Mouse (Mus musculus): ENCODE results near the gene Nsg1. TPM values are rescaled to one million over a fixed set of nuclear protein-coding genes. Genes with fewer than 3 reads are reported as not detected.

The Nsg1 gene
- total RNA-seq (2023): not detected

GRCm38 (mm10) chr5:38159634-38160413, at the start of gene Nsg1:
Nsg1 (minus strand) TSS chr5:38159907.

Other genes with a start within 250 kb of the Nsg1 start
- gene Stx18, start 121.2 kb downstream of the Nsg1 start, total RNA-seq (2023): 10 to 100 TPM; 29.6 to 33.2 TPM
- 10 to 100 TPM in 1 of 2 experiments, 1 to 10 TPM in 1; 6.6 to 11.5 TPM for gene Zbtb49, start 60.5 kb upstream of the Nsg1 start, total RNA-seq (2023)
- gene Lyar, start 60.6 kb upstream of the Nsg1 start, total RNA-seq (2023): 10 to 100 TPM; 13.5 to 16.7 TPM
- 10 to 100 TPM; 68.6 to 71.7 TPM for gene Tmem128, start 100.3 kb upstream of the Nsg1 start, total RNA-seq (2023)
- not detected for gene Otop1, start 116.1 kb upstream of the Nsg1 start, total RNA-seq (2023)
- not detected for gene Drd5, start 159.5 kb upstream of the Nsg1 start, total RNA-seq (2023)

Data from monocyte, adult 59 days (primary cell).